19 mouse cellular contexts compared by ENCODE assay signal in genomic region chr8:86871421-86871820, GRCm38 (mm10). TPM values are rescaled to one million over a fixed set of nuclear protein-coding genes. Genes with fewer than 3 reads are reported as not detected.
DNase-seq lines count a peak whose midpoint lies in the region; ATAC-seq and TF ChIP-seq lines count a peak whose summit lies in the region.
"Had no signal": no experiment of that assay in that cellular context is flagged by ENCODE, and none has a peak within 500 bp of the region (broad histone marks: within the 10 kb centered on the region; RNA-seq: fewer than 3 reads in every experiment).

No protein-coding gene starts in this region.

- H3K27me3 ChIP-seq in MEL (ENCODE audit: control insufficient read depth in 1 of 2, insufficient read depth in 2 of 2, low read length in 2 of 2): no peaks in the 10 kb centered on the region
- H3K27me3 ChIP-seq: embryonic facial prominence, embryonic 12.5 days; forebrain, embryonic 13.5 days; heart, embryonic 13.5 days; hindbrain, embryonic 15.5 days had no signal

- H3K27ac ChIP-seq in gastrocnemius, adult 2 months: peak overlapping the region; percentile 60
- H3K27ac ChIP-seq in MEL (ENCODE audit: control insufficient read depth, low read depth, low read length): no peak overlapping the region
- H3K27ac ChIP-seq: embryonic facial prominence, embryonic 12.5 days; forebrain, embryonic 13.5 days; heart, embryonic 13.5 days; hindbrain, embryonic 15.5 days had no signal

- no peak for DNase-seq in gastrocnemius, adult 2 months
- DNase-seq in gastrocnemius, postnatal 4 days (ENCODE audit: low spot score in 2 of 2): no peak
- DNase-seq in MEL (ENCODE audit: low read depth, low spot score): peak; percentile 31
- DNase-seq in layer of hippocampus, adult 18-20 months (ENCODE audit: low spot score in 2 of 2): no peak
- no peak for DNase-seq in left cerebral cortex, postnatal 4 days
- no peak for DNase-seq in right cerebral cortex, postnatal 36 days (ENCODE audit: low spot score in 2 of 2)
- DNase-seq: adrenal gland, postnatal 10 days; cerebellum, adult 2 months; cerebellum, postnatal 10 days; embryo, embryonic 11 days; forebrain, postnatal 0 days; heart, postnatal 36 days had no signal

- H3K4me1 ChIP-seq in MEL (ENCODE audit: control insufficient read depth in 1 of 2, insufficient read depth in 2 of 2, low read length in 2 of 2): peaks cover 23 to 25% of the 10 kb centered on the region in 2 experiments

- intact Hi-C loops in gastrocnemius, adult 2 months (cut with DNase I): no loop called here
- intact Hi-C loops in left cerebral cortex, postnatal 4 days (cut with DNase I): no loop called here

- 0 out of 2 replicates have a peak, but pooled peaks have one; percentile 4 for ATAC-seq in common myeloid progenitor, adult 5-6 weeks (replicated peaks; ENCODE audit: low read depth, poor library complexity, severe bottlenecking)
- ATAC-seq: forebrain, embryonic 13.5 days; forebrain, postnatal 0 days; intestine, postnatal 0 days had no signal

- no peaks in the 10 kb centered on the region for H3K9me3 ChIP-seq in MEL (replicated peaks; ENCODE audit: insufficient read depth, low read length)
- H3K9me3 ChIP-seq: embryonic facial prominence, embryonic 12.5 days; forebrain, embryonic 13.5 days; G1E; heart, embryonic 13.5 days; hindbrain, embryonic 15.5 days had no signal

- H3K4me3 ChIP-seq in gastrocnemius, adult 2 months: no peak overlapping the region
- H3K4me3 ChIP-seq in MEL (ENCODE audit: control insufficient read depth in 1 of 2, insufficient read depth in 1 of 2, low read depth in 2 of 2, low read length in 2 of 2): no peak overlapping the region
- H3K4me3 ChIP-seq: embryonic facial prominence, embryonic 12.5 days; forebrain, embryonic 13.5 days; heart, embryonic 13.5 days; hindbrain, embryonic 15.5 days had no signal

- no peak for TF ChIP-seq RAD21 in MEL (IDR thresholded peaks at IDR 0.05; ENCODE audit: low read depth, low read length)

- TF ChIP-seq POLR2A in MEL (IDR thresholded peaks at IDR 0.05; ENCODE audit: control insufficient read depth in 1 of 2, insufficient read depth in 1 of 2, low read depth in 1 of 2, low read length in 2 of 2, poor library complexity in 1 of 2): no peak

- TF ChIP-seq CTCF in gastrocnemius, adult 2 months (IDR thresholded peaks at IDR 0.05): no peak
- TF ChIP-seq CTCF in MEL (IDR thresholded peaks at IDR 0.05 in 2 of 3, conservative IDR thresholded peaks at IDR 0.05 in 1 of 3; ENCODE audit: control insufficient read depth in 1 of 3, insufficient read depth in 1 of 3, low read depth in 2 of 3, low read length in 3 of 3, poor library complexity in 1 of 3, severe bottlenecking in 1 of 3): no peak

- no peak overlapping the region for H3K9ac ChIP-seq in MEL (ENCODE audit: control insufficient read depth, low read depth, low read length, poor library complexity, severe bottlenecking)
- H3K9ac ChIP-seq: embryonic facial prominence, embryonic 12.5 days; forebrain, embryonic 13.5 days; forebrain, postnatal 0 days; heart, embryonic 13.5 days; hindbrain, embryonic 15.5 days had no signal

- H3K79me2 ChIP-seq in MEL (ENCODE audit: control insufficient read depth, insufficient read depth, low read length, poor library complexity): peaks cover 48% of the 10 kb centered on the region

- peaks cover 0 to 37% of the 10 kb centered on the region in 2 experiments for H3K36me3 ChIP-seq in MEL (ENCODE audit: control insufficient read depth in 1 of 2, insufficient read depth in 2 of 2, low read length in 2 of 2)
- H3K36me3 ChIP-seq: embryonic facial prominence, embryonic 12.5 days; heart, embryonic 13.5 days; hindbrain, embryonic 15.5 days had no signal

- no peak for TF ChIP-seq EP300 in MEL (IDR thresholded peaks at IDR 0.05; ENCODE audit: low read depth in 1 of 2, low read length in 2 of 2)

TF ChIP-seq in MEL, 35 proteins besides CTCF, POLR2A, EP300 and RAD21:
- TF ChIP-seq TAL1 (IDR thresholded peaks at IDR 0.05; ENCODE audit: low read length) (no peak), CHD1 (IDR thresholded peaks at IDR 0.05; ENCODE audit: low read depth, low read length) (no peak), MYB (IDR thresholded peaks at IDR 0.05; ENCODE audit: low read depth, low read length) (no peak), NELFE (IDR thresholded peaks at IDR 0.05; ENCODE audit: low read depth, low read length) (no peak), SIN3A (IDR thresholded peaks at IDR 0.05; ENCODE audit: low read length) (no peak), UBTF (IDR thresholded peaks at IDR 0.05; ENCODE audit: borderline replicate concordance, insufficient read depth, low read depth, low read length) (no peak), E2F4 (IDR thresholded peaks at IDR 0.05; ENCODE audit: borderline replicate concordance, low read depth, low read length) (no peak), GABPA (IDR thresholded peaks at IDR 0.05; ENCODE audit: low read depth, low read length) (no peak), JUND (IDR thresholded peaks at IDR 0.05; ENCODE audit: low read depth, low read length) (no peak), NRF1 (IDR thresholded peaks at IDR 0.05; ENCODE audit: insufficient read depth, low read depth, low read length, poor library complexity, severe bottlenecking) (no peak), MAFK (IDR thresholded peaks at IDR 0.05; ENCODE audit: borderline replicate concordance, low read depth, low read length) (no peak), ZMIZ1 (IDR thresholded peaks at IDR 0.05; ENCODE audit: low read depth, low read length) (no peak), GATA1 (IDR thresholded peaks at IDR 0.05; ENCODE audit: low read depth, low read length) (no peak), KAT2A (conservative IDR thresholded peaks at IDR 0.05; ENCODE audit: low read depth, low read length) (no peak), ZC3H11A (IDR thresholded peaks at IDR 0.05; ENCODE audit: low read depth, low read length) (no peak), POLR2AphosphoS5 (IDR thresholded peaks at IDR 0.05; ENCODE audit: borderline replicate concordance, low read depth, low read length) (no peak), TCF12 (IDR thresholded peaks at IDR 0.05; ENCODE audit: low read depth, low read length) (no peak)

RNA-seq across cellular contexts. Expression of gene N4bp1, which starts 13.6 kb away (rescaled TPM):
- 10 to 100 TPM; 16.6 to 18.2 TPM for total RNA-seq in gastrocnemius, adult 2 months (2021)
- 10 to 100 TPM; 24.9 to 25.0 TPM for total RNA-seq in gastrocnemius, postnatal 4 days (2021)
- 13.4 and 14.0 TPM in 2 replicates for total RNA-seq in MEL (2012; rRNA removed)
- polyA plus RNA-seq in MEL (2012; ENCODE audit: insufficient read depth in 1 of 2, insufficient read length in 2 of 2, low read depth in 1 of 2, low replicate concordance in 2 of 2, missing spikeins in 1 of 2): 10 to 100 TPM in 1 of 2 experiments, not detected in 1; 24.0 TPM
- 15.8 and 16.1 TPM in 2 replicates for total RNA-seq in common myeloid progenitor, adult 5-6 weeks (2017)
- total RNA-seq in layer of hippocampus, adult 18-20 months (2021): 10 to 100 TPM; 45.4 to 45.5 TPM
- total RNA-seq in left cerebral cortex, postnatal 4 days (2021): 10 to 100 TPM; 28.0 to 28.5 TPM
